Mouse (Mus musculus) liver, embryonic 14.5 days (tissue): ENCODE data around the gene Lcn10.

ENCODE experiments used
- CTCF ChIP-seq: IDR thresholded peaks from 2 replicates; pipeline ENCODE4 v1.5.1; 2016; ENCODE audit warnings: antibody characterized with exemption, low read depth, control low read depth
- EP300 ChIP-seq: IDR thresholded peaks from 2 replicates; pipeline ENCODE4 v1.6.1; 2016; ENCODE audit warnings: antibody characterized with exemption, low read depth

DNA sequence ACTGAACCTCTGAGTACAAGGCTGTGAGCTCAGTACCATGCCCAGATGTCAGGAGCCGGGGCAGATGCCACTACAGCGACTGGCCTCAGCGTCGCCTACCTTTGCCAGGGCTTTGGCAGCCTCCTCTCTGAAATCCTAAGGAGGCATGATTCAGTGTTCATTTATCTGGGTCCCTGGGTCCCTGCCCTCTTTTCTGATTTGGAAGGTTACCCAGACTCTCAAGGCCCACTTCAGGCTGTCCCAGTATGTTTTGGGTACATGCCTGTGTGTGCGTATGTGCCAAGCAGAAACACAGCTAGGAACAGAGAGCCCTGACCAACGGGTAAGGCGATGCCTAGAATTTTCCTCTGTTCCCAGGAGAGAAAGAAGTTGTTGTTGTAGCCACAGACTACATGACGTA, 22.2 kb upstream of the Lcn10 start:
- no peak for TF ChIP-seq CTCF
- TF ChIP-seq EP300: no peak
